Mouse (Mus musculus) heart, postnatal 14 days (tissue): ENCODE results near the gene Pop5. TPM values are rescaled to one million over a fixed set of nuclear protein-coding genes. Genes with fewer than 3 reads are reported as not detected.
A peak's percentile ranks its signal among the peaks of the same experiment; 100 is the strongest.

Experiments used
- DNase-seq, 2 experiments: peaks; one replicate each; pipeline ENCODE4 v3.0.0; 2021 to 2022
- intact Hi-C: fragments of 180-260 bp; cut with DNase I; formaldehyde crosslinking; loops from one replicate; pipeline ENCODE4 v1.15.1; 2025
- total RNA-seq, 2 experiments: library from RNA; stranded (reverse); gene quantifications; 2 replicates each; pipeline ENCODE4 v1.2.3; 2021

The Pop5 gene
- total RNA-seq, 2 experiments from 2014 or later: 27.6 to 29.8 TPM

- intact Hi-C loops: no loop called here
- no peak for DNase-seq
Measured at GRCm38 (mm10) chr5:115260356-115260755, 24.7 kb downstream of the Pop5 start.

GRCm38 (mm10) chr5:115261141-115261540, 25.5 kb downstream of the Pop5 start:
- intact Hi-C loops: no loop called here
- DNase-seq: no peak

- intact Hi-C loops: no loop called here
- no peak for DNase-seq
Measured at GRCm38 (mm10) chr5:115261880-115262279, 26.2 kb downstream of the Pop5 start.

- DNase-seq: no peak
- intact Hi-C loops: no loop called here
Measured at GRCm38 (mm10) chr5:115262502-115263291, 27.1 kb downstream of the Pop5 start.

GRCm38 (mm10) chr5:115266340-115266739, 30.7 kb downstream of the Pop5 start:
- intact Hi-C loops: no loop called here
- no peak for DNase-seq

GRCm38 (mm10) chr5:115266787-115267468, 31.3 kb downstream of the Pop5 start:
- no peak for DNase-seq
- intact Hi-C loops: no loop called here

GRCm38 (mm10) chr5:115267469-115268045, 31.9 kb downstream of the Pop5 start:
- no peak for DNase-seq
- intact Hi-C loops: no loop called here

- intact Hi-C loops: no loop called here
- no peak for DNase-seq
Measured at GRCm38 (mm10) chr5:115268266-115268665, 32.6 kb downstream of the Pop5 start.

- intact Hi-C loops: no loop called here
- no peak for DNase-seq
Measured at GRCm38 (mm10) chr5:115269969-115270368, 34.3 kb downstream of the Pop5 start.

GRCm38 (mm10) chr5:115271931-115272811, 36.5 kb downstream of the Pop5 start:
- DNase-seq: peak; percentile 46 to 47
- intact Hi-C loops: no loop called here

- DNase-seq: peak; percentile 95 to 99
- intact Hi-C loops: no loop called here
Measured at GRCm38 (mm10) chr5:115272812-115273548, 37.3 kb downstream of the Pop5 start, which contains the start of gene Rnf10. TSS of gene Rnf10 (minus strand) at chr5:115272898.

- intact Hi-C loops: no loop called here
- no peak for DNase-seq
Measured at GRCm38 (mm10) chr5:115273549-115274135, 38.0 kb downstream of the Pop5 start.

GRCm38 (mm10) chr5:115274353-115274752, 38.7 kb downstream of the Pop5 start:
- intact Hi-C loops: no loop called here
- no peak for DNase-seq

GRCm38 (mm10) chr5:115274771-115275170, 39.1 kb downstream of the Pop5 start:
- DNase-seq: no peak
- intact Hi-C loops: no loop called here

GRCm38 (mm10) chr5:115275998-115276397, 40.4 kb downstream of the Pop5 start:
- DNase-seq: no peak
- intact Hi-C loops: no loop called here

- intact Hi-C loops: no loop called here
- no peak for DNase-seq
Measured at GRCm38 (mm10) chr5:115278053-115278452, 42.4 kb downstream of the Pop5 start.

GRCm38 (mm10) chr5:115278785-115279184, 43.1 kb downstream of the Pop5 start:
- no peak for DNase-seq
- intact Hi-C loops: no loop called here

- peak; percentile 90 to 92 for DNase-seq
- intact Hi-C loops: loop anchor here (2.0 kb wide), 1 partner anchor 21 kb away; the partner anchor contains the start of gene Dynll1
Measured at GRCm38 (mm10) chr5:115279226-115280049, 43.8 kb downstream of the Pop5 start, which contains the start of gene Coq5. TSS of gene Coq5 (plus strand) at chr5:115279666.
